Comparison of ENCODE assay signal across 7 mouse cellular contexts in the genomic region with DNA sequence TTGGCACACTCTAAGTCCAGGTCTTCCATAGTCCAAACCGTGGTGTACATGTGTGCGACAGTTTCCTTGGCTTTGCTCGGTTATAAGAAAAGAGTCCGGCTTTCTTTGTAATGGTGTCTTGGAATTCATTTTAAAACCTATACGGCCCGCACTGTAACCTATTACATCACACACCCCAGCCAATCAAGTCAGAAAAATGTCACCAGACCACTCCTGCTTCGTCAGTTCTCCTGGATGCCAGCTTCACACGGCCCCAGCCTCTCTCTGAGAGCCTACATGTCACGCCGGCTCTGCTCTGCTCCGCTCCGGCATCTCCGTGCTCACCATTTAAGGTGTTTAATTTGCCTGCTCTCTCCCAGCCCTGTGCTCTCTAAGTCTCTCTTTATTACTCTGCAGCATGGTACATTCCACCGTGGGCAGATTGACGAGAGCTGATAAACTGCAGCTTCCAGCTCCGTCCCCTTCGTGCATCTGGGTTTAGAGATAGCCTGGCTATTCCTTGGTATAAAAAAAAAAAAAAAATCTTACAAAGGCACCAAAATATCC.
DNase-seq lines count a peak whose midpoint lies in the region; ATAC-seq lines count a peak whose summit lies in the region.

No protein-coding gene starts in this region.

- peak; percentile 58 for DNase-seq in MN1 (ENCODE audit: low spot score)
- peak; percentile 19 for DNase-seq in forebrain, embryonic 10.5 days (ENCODE audit: extremely low spot score, low spot score)
- peak; percentile 58 to 71 for DNase-seq in layer of hippocampus, postnatal 36 days
- peak; percentile 38 to 42 for DNase-seq in spleen, postnatal 14 days (ENCODE audit: low spot score in 2 of 2)

- WGBS in forebrain, embryonic 10.5 days: 41% methylated on average over 17 of the region's 17 CpGs
- WGBS in hindbrain, embryonic 15.5 days: 17% methylated on average over 17 of the region's 17 CpGs

- peak overlapping the region; percentile 57 for H3K4me3 ChIP-seq in brown adipose tissue, adult 24 weeks (ENCODE audit: insufficient read depth, low read depth, low read length)
- H3K4me3 ChIP-seq in forebrain, embryonic 10.5 days: peak overlapping the region; percentile 29
- H3K4me3 ChIP-seq in hindbrain, embryonic 15.5 days: peak overlapping the region; percentile 59

- ATAC-seq in hindbrain, embryonic 15.5 days (ENCODE audit: low FRiP score, low read depth): peak; percentile 85
- ATAC-seq in megakaryocyte-erythroid progenitor cell, adult 5-6 weeks (replicated peaks; ENCODE audit: low FRiP score, low TSS enrichment, poor library complexity, severe bottlenecking): peak; percentile 67

- peak overlapping the region; percentile 63 for H3K27ac ChIP-seq in brown adipose tissue, adult 24 weeks (replicated peaks; ENCODE audit: low read depth, low read length)
- 0 out of 2 replicates have a peak overlapping the region, but pooled peaks have one; percentile 30 for H3K27ac ChIP-seq in forebrain, embryonic 10.5 days
- H3K27ac ChIP-seq in hindbrain, embryonic 15.5 days (replicated peaks): peak overlapping the region; percentile 87

- peaks cover 15% of the 10 kb centered on the region for H3K36me3 ChIP-seq in forebrain, embryonic 10.5 days (replicated peaks)
- peaks cover 16% of the 10 kb centered on the region for H3K36me3 ChIP-seq in hindbrain, embryonic 15.5 days

- H3K9me3 ChIP-seq in forebrain, embryonic 10.5 days: no peaks in the 10 kb centered on the region
- H3K9me3 ChIP-seq in hindbrain, embryonic 15.5 days: no peaks in the 10 kb centered on the region

- peaks cover 4% of the 10 kb centered on the region for H3K4me1 ChIP-seq in brown adipose tissue, adult 24 weeks (ENCODE audit: control insufficient read depth, insufficient read depth, insufficient read length, low read length)
- H3K4me1 ChIP-seq in forebrain, embryonic 10.5 days: peaks cover 55% of the 10 kb centered on the region
- peaks cover 45% of the 10 kb centered on the region for H3K4me1 ChIP-seq in hindbrain, embryonic 15.5 days (replicated peaks)

- H3K27me3 ChIP-seq in forebrain, embryonic 10.5 days (ENCODE audit: poor library complexity, severe bottlenecking): peaks cover 22% of the 10 kb centered on the region
- no peaks in the 10 kb centered on the region for H3K27me3 ChIP-seq in hindbrain, embryonic 15.5 days

- H3K4me2 ChIP-seq in hindbrain, embryonic 15.5 days: peak overlapping the region; percentile 96

- H3K9ac ChIP-seq in hindbrain, embryonic 15.5 days: peak overlapping the region; percentile 75

Comparison
In these comparisons a context has a peak if more than half of its experiments do, and no peak if none do; other contexts are left out.
1. Peak in every context shown above with its lines: DNase-seq, ATAC-seq, H3K4me3 ChIP-seq and H3K27ac ChIP-seq.
2. H3K27ac ChIP-seq: peak in every context shown above with its lines; median percentile 87 in hindbrain, embryonic 15.5 days; 63 in brown adipose tissue, adult 24 weeks; 30 in forebrain, embryonic 10.5 days.